In the genomic region with DNA sequence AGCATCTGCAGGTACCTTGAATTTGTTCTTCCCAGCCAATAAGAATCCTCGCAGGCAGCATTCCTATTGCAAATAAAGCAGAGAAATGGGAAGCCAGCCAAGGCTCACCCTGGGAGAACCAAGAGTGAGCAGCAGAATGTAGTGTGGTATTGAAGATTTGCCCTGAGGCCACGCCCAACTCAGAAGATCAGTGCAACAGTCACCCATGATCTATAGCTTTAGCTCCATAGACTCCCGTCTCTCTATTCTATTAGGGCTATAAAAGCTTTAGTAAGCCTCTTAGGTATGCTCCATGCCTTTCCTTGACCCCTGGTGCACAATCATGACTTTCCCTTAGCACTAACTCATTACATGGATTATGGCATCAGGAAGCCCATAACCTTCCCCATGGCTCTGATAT, we compare ENCODE assay signal across 24 mouse cellular contexts.
"Had no signal": no experiment of that assay in that cellular context is flagged by ENCODE, and none has a peak within 500 bp of the region (broad histone marks: within the 10 kb centered on the region; RNA-seq: fewer than 3 reads in every experiment).

No protein-coding gene starts in this region.

- H3K9me3 ChIP-seq: heart, embryonic 12.5 days; hindbrain, embryonic 10.5 days; hindbrain, embryonic 12.5 days; intestine, embryonic 15.5 days; limb, embryonic 10.5 days; limb, embryonic 12.5 days had no signal

- H3K27ac ChIP-seq: gastrocnemius, adult 2 months; heart, adult 2 months; hindbrain, embryonic 10.5 days; hindbrain, embryonic 12.5 days; hindbrain, embryonic 14.5 days; intestine, embryonic 15.5 days; limb, embryonic 10.5 days; limb, embryonic 12.5 days had no signal

- H3K4me2 ChIP-seq: heart, embryonic 12.5 days; hindbrain, embryonic 12.5 days; hindbrain, embryonic 14.5 days; intestine, embryonic 15.5 days; limb, embryonic 12.5 days; liver, embryonic 11.5 days had no signal

- H3K9ac ChIP-seq: heart, embryonic 12.5 days; hindbrain, embryonic 12.5 days; hindbrain, embryonic 14.5 days; intestine, embryonic 15.5 days; limb, embryonic 12.5 days had no signal

- H3K4me3 ChIP-seq: gastrocnemius, adult 2 months; heart, adult 2 months; heart, embryonic 12.5 days; hindbrain, embryonic 10.5 days; hindbrain, embryonic 12.5 days; intestine, embryonic 15.5 days; left cerebral cortex, adult 2 months; limb, embryonic 10.5 days; limb, embryonic 12.5 days had no signal

- DNase-seq: gastrocnemius, postnatal 10 days; heart, postnatal 10 days; heart, postnatal 4 days; kidney, adult 18-20 months; kidney, adult 8-10 months; kidney, postnatal 10 days; kidney, postnatal 25 days; kidney, postnatal 4 days; layer of hippocampus, adult 9-11 months; liver had no signal

- ATAC-seq: hindbrain, embryonic 16.5 days; inflammation-experienced regulatory T-cells, adult 6 months; intestine, embryonic 15.5 days; intestine, postnatal 0 days had no signal

- H3K36me3 ChIP-seq: heart, embryonic 12.5 days; hindbrain, embryonic 10.5 days; hindbrain, embryonic 12.5 days; intestine, embryonic 15.5 days; limb, embryonic 10.5 days; limb, embryonic 12.5 days had no signal

- H3K27me3 ChIP-seq: heart, embryonic 12.5 days; hindbrain, embryonic 12.5 days; intestine, embryonic 15.5 days; limb, embryonic 12.5 days had no signal
